Mouse (Mus musculus): ENCODE results near the gene Sema6d. TPM values are rescaled to one million over a fixed set of nuclear protein-coding genes. Genes with fewer than 3 reads are reported as not detected.

The Sema6d gene
- total and polyA plus RNA-seq, 2 experiments from 2014 or later: 31.2 to 90.0 TPM

DNA sequence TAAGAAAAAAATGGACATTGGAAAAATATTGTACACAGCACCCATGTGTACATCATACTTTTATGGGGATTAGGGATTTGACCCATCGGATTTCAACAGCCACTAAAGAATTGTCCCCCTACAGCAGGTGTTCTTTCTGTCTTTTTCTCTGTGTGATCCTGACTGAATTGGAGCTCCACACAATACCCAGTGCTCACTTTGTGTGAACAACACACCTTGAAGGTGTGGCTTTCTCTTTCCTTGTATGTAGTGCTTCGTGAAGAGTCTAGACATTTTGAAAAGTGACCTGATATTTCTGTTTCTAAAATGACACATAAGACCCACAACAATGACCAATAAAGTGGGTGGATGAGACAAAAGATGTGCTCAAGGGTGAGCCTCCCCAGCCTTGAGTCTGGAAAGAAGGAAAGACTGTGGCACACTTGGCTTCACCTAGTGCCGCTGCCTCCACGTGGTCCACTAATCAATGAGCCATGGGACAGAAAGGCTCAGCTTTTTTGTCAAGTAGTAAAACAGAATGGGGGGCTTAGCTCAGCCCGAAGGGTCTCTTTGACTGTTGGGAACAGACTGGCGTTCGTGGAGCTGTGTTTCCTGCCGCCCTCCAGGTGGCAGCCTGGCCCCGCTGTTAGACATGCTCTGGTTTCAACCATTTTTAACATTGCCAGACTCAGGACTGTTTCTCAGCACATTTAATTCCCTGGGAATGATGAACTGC lies 10.9 kb downstream of the Sema6d start:
- Histone ChIP-seq H3K9ac (replicated peaks; ENCODE audit: low read length) (no peak overlapping the region), H3K4me1 (ENCODE audit: insufficient read depth, low read length) (0 out of 2 replicates have a peak, but pooled peaks cover 5% of the 10 kb centered on the region), H3K9me3 (ENCODE audit: low read length) (no peaks in the 10 kb centered on the region), H3K27me3 (ENCODE audit: insufficient read depth, low read length) (no peaks in the 10 kb centered on the region), H3K4me3 (ENCODE audit: low read length) (no peak overlapping the region), H3K27ac (no peak overlapping the region), H3K4me2 (ENCODE audit: low read depth, low read length) (no peak overlapping the region), H3K36me3 (ENCODE audit: insufficient read depth, low read length) (no peaks in the 10 kb centered on the region)
- TF ChIP-seq CTCF (IDR thresholded peaks at IDR 0.05; ENCODE audit: low read depth): peak; percentile 92
- ATAC-seq (peak; percentile 85), DNase-seq (ENCODE audit: low spot score) (peak; percentile 87)
- 20% methylated on average over 9 of the region's 9 CpGs for WGBS

GRCm38 (mm10) chr2:124101201-124101517 lies 11.4 kb downstream of the Sema6d start:
- H3K4me2 ChIP-seq (ENCODE audit: low read depth, low read length): no peak overlapping the region
- 0 out of 2 replicates have a peak, but pooled peaks cover 5% of the 10 kb centered on the region for H3K4me1 ChIP-seq (ENCODE audit: insufficient read depth, low read length)
- no peak overlapping the region for H3K9ac ChIP-seq (replicated peaks; ENCODE audit: low read length)
- H3K4me3 ChIP-seq (ENCODE audit: low read length): no peak overlapping the region
- no peaks in the 10 kb centered on the region for H3K9me3 ChIP-seq (ENCODE audit: low read length)
- H3K36me3 ChIP-seq (ENCODE audit: insufficient read depth, low read length): no peaks in the 10 kb centered on the region
- H3K27ac ChIP-seq: no peak overlapping the region
- no peak for TF ChIP-seq CTCF (IDR thresholded peaks at IDR 0.05; ENCODE audit: low read depth)
- ATAC-seq (no peak; the same call in 1 of the 2 replicates), DNase-seq (ENCODE audit: low spot score) (no peak)
- H3K27me3 ChIP-seq (ENCODE audit: insufficient read depth, low read length): no peaks in the 10 kb centered on the region

DNA sequence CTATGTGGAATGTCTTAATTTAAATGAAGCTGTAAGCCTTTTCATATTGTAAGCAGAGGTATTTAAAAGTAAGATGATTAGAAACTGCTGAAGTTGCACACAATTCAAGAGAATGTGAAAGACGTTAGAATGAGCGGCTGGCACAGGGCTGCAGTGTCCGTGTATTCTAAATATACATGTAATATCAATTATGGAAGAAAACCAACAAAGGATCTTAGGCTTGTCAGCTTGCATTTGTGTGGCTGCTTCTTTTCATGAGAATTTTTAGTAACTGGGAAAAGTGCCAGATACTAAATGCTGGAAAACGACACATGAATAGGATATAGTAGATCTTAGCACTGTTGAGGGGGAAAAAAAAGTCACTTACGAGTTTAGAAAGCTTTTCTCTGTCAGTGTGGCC lies 11.8 kb downstream of the Sema6d start:
- DNase-seq (ENCODE audit: low spot score) (peak; percentile 29), ATAC-seq (no peak)
- Histone ChIP-seq H3K4me3 (ENCODE audit: low read length) (no peak overlapping the region), H3K9ac (replicated peaks; ENCODE audit: low read length) (no peak overlapping the region), H3K4me2 (ENCODE audit: low read depth, low read length) (no peak overlapping the region), H3K27ac (no peak overlapping the region), H3K9me3 (ENCODE audit: low read length) (no peaks in the 10 kb centered on the region), H3K36me3 (ENCODE audit: insufficient read depth, low read length) (no peaks in the 10 kb centered on the region), H3K4me1 (ENCODE audit: insufficient read depth, low read length) (0 out of 2 replicates have a peak, but pooled peaks cover 5% of the 10 kb centered on the region), H3K27me3 (ENCODE audit: insufficient read depth, low read length) (no peaks in the 10 kb centered on the region)
- no peak for TF ChIP-seq CTCF (IDR thresholded peaks at IDR 0.05; ENCODE audit: low read depth)
- 35% methylated on average over 5 of the region's 5 CpGs for WGBS

DNA sequence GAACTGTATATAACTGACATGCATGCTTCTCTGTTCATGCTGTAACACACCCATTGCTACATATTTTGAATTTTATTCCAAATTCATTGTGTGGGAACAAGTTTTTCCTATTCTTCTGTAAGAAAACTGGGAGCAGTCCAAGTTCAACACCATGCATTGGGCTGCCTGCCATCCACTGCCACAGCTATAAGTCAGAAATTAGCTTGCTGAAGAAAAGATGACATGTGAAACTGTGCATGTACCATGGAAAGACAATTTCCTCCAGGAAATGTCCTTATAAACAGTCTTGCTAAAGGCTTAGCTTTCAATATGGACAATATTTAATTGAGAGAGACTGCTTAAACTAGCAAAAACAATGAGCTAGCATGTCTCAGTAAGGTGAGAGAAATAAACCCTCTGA lies 13.5 kb downstream of the Sema6d start:
- TF ChIP-seq CTCF (IDR thresholded peaks at IDR 0.05; ENCODE audit: low read depth): no peak
- ATAC-seq (no peak), DNase-seq (ENCODE audit: low spot score) (no peak)
- Histone ChIP-seq H3K36me3 (ENCODE audit: insufficient read depth, low read length) (no peaks in the 10 kb centered on the region), H3K27me3 (ENCODE audit: insufficient read depth, low read length) (no peaks in the 10 kb centered on the region), H3K27ac (no peak overlapping the region), H3K4me2 (ENCODE audit: low read depth, low read length) (no peak overlapping the region), H3K4me1 (ENCODE audit: insufficient read depth, low read length) (0 out of 2 replicates have a peak, but pooled peaks cover 5% of the 10 kb centered on the region), H3K9ac (replicated peaks; ENCODE audit: low read length) (no peak overlapping the region), H3K9me3 (ENCODE audit: low read length) (no peaks in the 10 kb centered on the region), H3K4me3 (ENCODE audit: low read length) (no peak overlapping the region)

DNA sequence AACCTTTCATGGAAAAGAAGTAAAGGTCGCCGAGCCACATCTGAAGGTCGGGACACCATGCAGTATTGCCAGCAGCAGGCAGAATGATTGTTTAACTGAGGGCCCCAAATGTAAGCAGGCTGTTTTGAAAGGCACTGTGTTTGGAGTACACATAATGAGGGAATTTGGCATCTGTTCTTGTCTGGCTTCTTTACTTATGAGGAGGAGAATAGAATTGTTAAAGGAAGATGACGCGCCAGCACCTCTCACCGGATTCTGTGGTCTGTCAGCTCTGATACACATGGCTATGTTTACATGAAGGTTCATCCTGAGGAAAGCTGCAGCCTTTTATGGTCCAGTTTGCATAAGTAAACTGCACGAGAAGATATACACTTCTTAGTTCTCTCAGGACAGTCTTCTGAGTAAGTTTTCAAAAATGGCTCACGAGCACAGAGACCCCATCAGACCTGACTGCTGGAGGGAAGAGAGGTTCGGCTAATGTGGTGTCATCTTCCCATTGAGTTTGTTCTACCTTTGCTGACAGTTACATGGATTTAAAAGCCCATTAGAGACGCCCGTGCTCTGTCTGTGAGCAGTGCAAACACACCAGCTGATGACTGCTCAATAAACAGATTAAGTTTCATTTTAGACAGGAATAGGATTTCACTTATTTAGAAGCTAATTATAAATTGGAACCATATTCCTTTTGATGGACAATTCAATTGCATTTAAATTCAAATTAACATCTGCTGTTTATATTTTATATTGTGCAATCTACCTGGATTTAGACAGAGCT lies 28.9 kb downstream of the Sema6d start:
- no peaks in the 10 kb centered on the region for H3K9me3 ChIP-seq (ENCODE audit: low read length)
- no peaks in the 10 kb centered on the region for H3K27me3 ChIP-seq (ENCODE audit: insufficient read depth, low read length)
- H3K4me3 ChIP-seq (ENCODE audit: low read length): no peak overlapping the region
- TF ChIP-seq CTCF (IDR thresholded peaks at IDR 0.05; ENCODE audit: low read depth): no peak
- no peak overlapping the region for H3K27ac ChIP-seq
- no peak overlapping the region for H3K4me2 ChIP-seq (ENCODE audit: low read depth, low read length)
- H3K36me3 ChIP-seq (ENCODE audit: insufficient read depth, low read length): no peaks in the 10 kb centered on the region
- DNase-seq (ENCODE audit: low spot score) (no peak), ATAC-seq (no peak)
- peaks cover 13% of the 10 kb centered on the region; the same call in 1 of the 2 replicates for H3K4me1 ChIP-seq (ENCODE audit: insufficient read depth, low read length)
- WGBS: 49% methylated on average over 11 of the region's 11 CpGs
- H3K9ac ChIP-seq (replicated peaks; ENCODE audit: low read length): no peak overlapping the region

- Histone ChIP-seq H3K9me3 (ENCODE audit: low read length) (no peaks in the 10 kb centered on the region), H3K4me1 (ENCODE audit: insufficient read depth, low read length) (peaks cover 9% of the 10 kb centered on the region; the same call in 1 of the 2 replicates), H3K4me3 (ENCODE audit: low read length) (no peak overlapping the region), H3K4me2 (ENCODE audit: low read depth, low read length) (no peak overlapping the region), H3K9ac (replicated peaks; ENCODE audit: low read length) (no peak overlapping the region), H3K36me3 (ENCODE audit: insufficient read depth, low read length) (no peaks in the 10 kb centered on the region), H3K27ac (no peak overlapping the region), H3K27me3 (ENCODE audit: insufficient read depth, low read length) (no peaks in the 10 kb centered on the region)
- TF ChIP-seq CTCF (IDR thresholded peaks at IDR 0.05; ENCODE audit: low read depth): no peak
- ATAC-seq (no peak), DNase-seq (ENCODE audit: low spot score) (no peak)
- 33% methylated on average over 1 of the region's 1 CpGs for WGBS
These were observed 30.6 kb downstream of the Sema6d start for GRCm38 (mm10) chr2:124120355-124120754.

DNA sequence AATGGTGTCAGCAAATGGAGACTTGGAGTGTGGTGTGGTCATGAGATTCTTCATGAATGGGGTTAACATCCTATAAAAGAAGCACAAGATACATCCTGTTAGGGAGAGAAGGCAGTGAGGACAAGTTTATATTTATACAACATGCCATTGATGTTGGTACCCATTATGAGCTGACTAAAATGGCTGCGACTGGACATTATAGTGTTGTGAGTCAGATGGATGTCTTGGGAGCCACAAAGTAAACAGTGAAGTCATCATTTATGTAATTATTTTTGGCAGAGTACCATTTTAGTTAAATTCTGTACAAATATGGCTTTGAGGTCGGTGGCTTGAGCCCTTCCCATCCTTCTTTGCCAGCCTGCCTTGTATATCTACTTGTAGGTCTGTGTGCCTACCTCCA lies 31.8 kb downstream of the Sema6d start:
- Histone ChIP-seq H3K9me3 (ENCODE audit: low read length) (no peaks in the 10 kb centered on the region), H3K27me3 (ENCODE audit: insufficient read depth, low read length) (no peaks in the 10 kb centered on the region), H3K4me1 (ENCODE audit: insufficient read depth, low read length) (peaks cover 9% of the 10 kb centered on the region; the same call in 1 of the 2 replicates), H3K9ac (replicated peaks; ENCODE audit: low read length) (no peak overlapping the region), H3K4me3 (ENCODE audit: low read length) (no peak overlapping the region), H3K4me2 (ENCODE audit: low read depth, low read length) (no peak overlapping the region), H3K36me3 (ENCODE audit: insufficient read depth, low read length) (no peaks in the 10 kb centered on the region), H3K27ac (no peak overlapping the region)
- WGBS: 84% methylated on average over 2 of the region's 2 CpGs
- TF ChIP-seq CTCF (IDR thresholded peaks at IDR 0.05; ENCODE audit: low read depth): no peak
- DNase-seq (ENCODE audit: low spot score) (no peak), ATAC-seq (no peak)

Data from hindbrain, postnatal 0 days (tissue).